Mouse (Mus musculus) frontal cortex, postnatal 36 days (tissue): ENCODE results near the gene Srgap1.

ENCODE experiments used
- DNase-seq, 2 experiments: peaks; one replicate each; pipeline ENCODE4 v3.0.0; 2022; ENCODE audit warnings: low spot score in 2 of 2

Srgap1 gene

GRCm38 (mm10) chr10:121964114-121964513, 83.0 kb downstream of the Srgap1 start:
- peak in 1 of 2 experiments; percentile 20 for DNase-seq

GRCm38 (mm10) chr10:121962053-121962452, 85.1 kb downstream of the Srgap1 start:
- DNase-seq = no peak

GRCm38 (mm10) chr10:121961121-121961893, 85.8 kb downstream of the Srgap1 start:
- no peak for DNase-seq

- DNase-seq = peak in 1 of 2 experiments; percentile 6
These were observed 88.4 kb downstream of the Srgap1 start for GRCm38 (mm10) chr10:121958741-121959140.

GRCm38 (mm10) chr10:121956505-121956904, 90.6 kb downstream of the Srgap1 start:
- peak; percentile 47 to 53 for DNase-seq

GRCm38 (mm10) chr10:121955730-121956129, 91.4 kb downstream of the Srgap1 start:
- DNase-seq = no peak

GRCm38 (mm10) chr10:121954877-121955276, 92.2 kb downstream of the Srgap1 start:
- DNase-seq = no peak

GRCm38 (mm10) chr10:121953041-121953440, 94.1 kb downstream of the Srgap1 start:
- DNase-seq = no peak

- peak; percentile 75 to 83 for DNase-seq
These were observed 100.9 kb downstream of the Srgap1 start for GRCm38 (mm10) chr10:121946173-121946572.

- no peak for DNase-seq
These were observed 115.2 kb downstream of the Srgap1 start for GRCm38 (mm10) chr10:121931909-121932308.

- DNase-seq = no peak
These were observed 121.0 kb downstream of the Srgap1 start for GRCm38 (mm10) chr10:121926094-121926493.

- DNase-seq = no peak
These were observed 128.1 kb downstream of the Srgap1 start for GRCm38 (mm10) chr10:121919016-121919415.

- no peak for DNase-seq
These were observed 128.5 kb downstream of the Srgap1 start for GRCm38 (mm10) chr10:121918579-121918978.

- no peak for DNase-seq
These were observed 131.6 kb downstream of the Srgap1 start for GRCm38 (mm10) chr10:121915530-121915929.

GRCm38 (mm10) chr10:121904137-121904536, 143.0 kb downstream of the Srgap1 start:
- DNase-seq = no peak

- DNase-seq = no peak
These were observed 144.5 kb downstream of the Srgap1 start for GRCm38 (mm10) chr10:121902651-121903050.

- no peak for DNase-seq
These were observed 146.3 kb downstream of the Srgap1 start for GRCm38 (mm10) chr10:121900772-121901171.

GRCm38 (mm10) chr10:121899706-121900105, 147.4 kb downstream of the Srgap1 start:
- no peak for DNase-seq

GRCm38 (mm10) chr10:121897835-121898370, 149.2 kb downstream of the Srgap1 start:
- DNase-seq = no peak

- no peak for DNase-seq
These were observed 155.6 kb downstream of the Srgap1 start for GRCm38 (mm10) chr10:121891390-121892067.

GRCm38 (mm10) chr10:121890061-121890460, 157.1 kb downstream of the Srgap1 start:
- DNase-seq = no peak

GRCm38 (mm10) chr10:121886805-121887204, 160.3 kb downstream of the Srgap1 start:
- DNase-seq = peak; percentile 49 to 52
